Mouse (Mus musculus) kidney, postnatal 10 days (tissue): ENCODE data around the gene Trim62.

ENCODE experiments used
- DNase-seq: peaks from one replicate; pipeline ENCODE4 v3.0.0; 2021; ENCODE audit warnings: mixed read lengths

Trim62 gene

DNA sequence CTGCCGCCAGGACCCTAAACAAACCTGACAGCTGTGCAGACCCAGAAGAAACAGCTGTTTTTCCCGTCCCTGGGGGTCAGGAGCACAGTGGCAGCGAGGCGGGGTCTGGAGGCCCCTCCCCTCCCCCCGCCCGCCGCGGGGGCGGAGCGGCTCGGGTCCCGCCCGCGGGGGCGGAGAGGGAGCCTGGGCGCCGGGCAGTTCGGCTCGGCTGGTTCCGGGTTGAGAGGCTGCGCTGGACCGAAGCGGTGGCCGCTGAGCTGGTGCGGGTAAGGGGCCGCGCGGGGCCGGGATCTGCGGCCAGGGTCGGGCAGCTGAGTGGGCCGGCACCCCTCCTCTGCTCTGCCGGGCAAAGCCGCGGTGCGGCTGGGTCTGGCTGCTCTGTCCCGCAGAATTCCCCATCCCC lies at the start of gene Trim62:
Gene Trim62, plus strand, starts transcription at position 202 of the 403 bp plus-strand sequence.
- DNase-seq: peak; percentile 93

GRCm38 (mm10) chr4:128838202-128838601 lies 45.2 kb upstream of the Trim62 start:
- no peak for DNase-seq

DNA sequence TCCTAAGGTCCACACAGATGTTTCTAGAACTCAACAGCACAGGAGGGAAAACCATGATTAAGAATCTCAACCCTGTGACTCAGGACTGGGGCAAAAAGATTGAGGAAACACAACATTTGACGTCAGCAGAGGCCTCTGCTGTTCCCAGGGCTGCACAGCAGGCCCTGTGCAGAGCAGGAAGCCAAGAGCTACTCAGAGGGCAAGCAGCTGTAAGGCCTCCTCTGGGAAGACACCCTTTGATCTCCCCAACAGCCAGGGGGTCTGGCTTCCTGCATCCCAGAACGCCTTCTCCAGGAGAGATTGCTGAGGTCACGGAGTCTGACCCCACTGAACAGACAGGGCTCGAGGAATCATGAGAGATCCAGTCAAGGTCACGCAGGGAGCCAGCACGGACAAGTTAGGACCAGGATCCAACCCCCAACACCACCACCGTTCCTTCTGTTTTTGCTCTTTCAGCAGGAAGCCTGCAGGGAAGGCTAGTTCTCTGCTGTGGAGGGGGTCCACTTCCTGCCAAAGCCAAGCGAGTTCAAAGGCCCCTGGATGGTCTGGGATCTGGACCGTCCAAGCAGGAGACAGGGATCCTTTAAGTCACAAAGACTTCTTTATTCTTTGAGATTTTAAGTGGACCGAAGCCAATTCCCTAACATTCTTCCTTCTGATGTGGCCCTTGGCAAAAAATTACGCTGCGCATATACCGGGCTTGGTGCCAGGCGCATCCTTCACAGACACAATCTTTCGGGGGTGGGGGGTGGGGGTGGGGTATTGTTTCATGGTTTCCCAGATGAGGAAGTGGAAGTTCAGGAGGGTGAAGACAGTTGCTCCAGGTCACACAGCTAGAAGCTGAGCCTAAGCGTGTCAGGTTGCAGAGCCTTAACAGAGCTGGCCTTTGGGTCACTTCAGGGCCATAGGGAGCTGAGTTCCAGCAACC lies 43.3 kb upstream of the Trim62 start:
- peak; percentile 85 for DNase-seq

- DNase-seq: no peak
Observed at GRCm38 (mm10) chr4:128841259-128841658, 42.1 kb upstream of the Trim62 start.

DNA sequence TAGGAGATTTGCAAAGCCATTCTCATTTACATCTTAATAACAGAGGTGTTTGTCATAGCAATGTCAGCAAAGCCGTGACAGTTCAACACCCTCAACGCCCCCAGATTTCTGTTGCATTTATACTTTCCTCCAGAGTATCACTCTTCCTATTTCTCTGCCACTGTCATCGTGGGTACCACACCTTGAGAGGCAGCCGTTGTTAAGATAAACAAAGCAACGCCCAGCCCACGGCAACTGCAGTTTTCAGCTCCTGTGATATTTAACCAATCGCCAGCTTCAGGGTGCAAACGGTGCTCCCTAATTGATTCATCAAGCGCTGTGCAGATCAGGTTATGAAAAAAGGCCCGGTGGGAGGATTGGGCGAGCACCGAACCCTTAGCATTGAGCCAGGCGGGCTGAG lies 38.8 kb upstream of the Trim62 start:
- no peak for DNase-seq

- no peak for DNase-seq
Observed at GRCm38 (mm10) chr4:128845367-128845973, 37.9 kb upstream of the Trim62 start.

GRCm38 (mm10) chr4:128848961-128849360 lies 34.4 kb upstream of the Trim62 start:
- DNase-seq: no peak

- no peak for DNase-seq
Observed at GRCm38 (mm10) chr4:128849686-128850085, 33.7 kb upstream of the Trim62 start.

GRCm38 (mm10) chr4:128852266-128852887 lies 31.0 kb upstream of the Trim62 start:
- DNase-seq: no peak

GRCm38 (mm10) chr4:128853117-128853516 lies 30.3 kb upstream of the Trim62 start:
- DNase-seq: no peak

- peak; percentile 89 for DNase-seq
Observed at GRCm38 (mm10) chr4:128855613-128856040, 27.8 kb upstream of the Trim62 start.

DNA sequence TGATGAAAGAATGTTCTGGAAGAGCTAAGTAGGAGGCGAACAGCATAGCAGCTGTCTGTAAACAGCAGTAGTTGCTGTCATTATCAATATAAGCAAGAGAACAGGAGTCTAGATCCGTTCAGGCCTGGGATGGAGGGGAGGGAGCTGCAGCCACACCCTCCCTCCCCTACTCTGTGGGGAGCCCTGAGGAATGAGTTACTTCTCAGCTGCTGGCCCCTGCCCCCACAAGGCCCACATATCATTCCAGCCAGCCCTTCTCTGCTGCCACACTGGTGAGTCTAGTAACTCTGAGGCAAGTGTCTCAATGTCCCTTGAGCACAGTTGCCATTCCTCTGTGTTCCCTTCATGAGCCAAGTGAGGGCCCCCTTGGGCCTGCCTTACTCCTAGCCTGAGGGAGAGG lies 26.2 kb upstream of the Trim62 start:
- no peak for DNase-seq

DNA sequence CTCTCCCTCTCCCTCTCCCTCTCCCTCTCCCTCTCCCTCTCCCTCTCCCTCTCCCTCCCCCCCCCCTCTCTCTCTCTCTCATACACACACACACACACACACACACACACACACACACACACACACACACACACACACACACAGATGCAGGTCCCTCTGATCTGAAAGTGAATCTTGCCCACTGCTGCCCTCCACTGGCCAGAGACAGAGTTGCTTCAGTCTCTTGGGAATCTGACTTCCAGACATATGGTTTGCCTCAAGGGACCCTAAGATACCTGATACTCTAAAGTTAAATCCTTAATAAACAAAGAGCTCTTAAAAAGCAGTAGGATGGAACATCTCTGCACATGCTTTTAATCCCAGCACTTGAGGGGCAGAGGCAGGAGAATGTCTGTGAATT lies 25.2 kb upstream of the Trim62 start:
- DNase-seq: peak; percentile 91

- no peak for DNase-seq
Observed at GRCm38 (mm10) chr4:128858878-128859277, 24.5 kb upstream of the Trim62 start.

DNA sequence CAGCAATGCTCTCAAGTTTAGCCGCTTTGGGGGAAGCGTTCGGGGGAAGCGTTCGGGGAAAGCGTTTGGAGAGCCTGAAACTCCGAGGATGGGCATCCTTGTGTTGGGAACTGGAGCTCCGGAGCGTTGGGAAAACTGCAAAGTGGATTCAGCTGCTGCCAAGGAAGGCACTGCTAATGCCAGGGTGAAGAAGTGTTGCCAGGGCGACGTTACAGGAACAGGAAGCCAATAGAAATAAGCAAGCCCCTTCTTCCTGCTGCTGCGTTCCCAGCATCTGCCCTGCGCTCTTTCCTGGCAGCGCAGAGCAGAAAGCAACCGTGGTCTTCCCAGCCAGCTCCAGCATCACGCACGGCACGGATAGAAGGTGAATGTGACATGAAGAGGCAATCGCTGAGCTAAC lies 10.4 kb upstream of the Trim62 start:
- DNase-seq: no peak

GRCm38 (mm10) chr4:128874062-128874461 lies 9.3 kb upstream of the Trim62 start:
- DNase-seq: no peak

DNA sequence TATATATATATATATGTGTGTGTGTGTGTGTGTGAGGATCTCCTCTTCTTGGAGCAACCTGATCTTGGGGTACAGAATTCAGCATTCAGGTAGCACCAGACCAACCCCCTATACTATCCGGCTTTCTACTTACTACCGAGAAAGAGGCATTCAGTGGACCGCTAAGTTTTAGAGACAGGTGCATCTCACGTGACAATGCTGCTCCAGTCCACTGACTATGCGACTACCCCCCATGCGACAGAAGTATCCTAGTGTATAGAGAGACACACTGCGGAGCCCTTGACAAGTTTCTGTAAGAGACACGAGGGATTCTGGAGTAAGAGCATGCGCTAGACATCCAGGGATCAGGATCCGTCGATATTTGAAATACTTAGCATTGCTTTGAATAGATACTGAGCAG lies 7.9 kb upstream of the Trim62 start:
- no peak for DNase-seq

DNA sequence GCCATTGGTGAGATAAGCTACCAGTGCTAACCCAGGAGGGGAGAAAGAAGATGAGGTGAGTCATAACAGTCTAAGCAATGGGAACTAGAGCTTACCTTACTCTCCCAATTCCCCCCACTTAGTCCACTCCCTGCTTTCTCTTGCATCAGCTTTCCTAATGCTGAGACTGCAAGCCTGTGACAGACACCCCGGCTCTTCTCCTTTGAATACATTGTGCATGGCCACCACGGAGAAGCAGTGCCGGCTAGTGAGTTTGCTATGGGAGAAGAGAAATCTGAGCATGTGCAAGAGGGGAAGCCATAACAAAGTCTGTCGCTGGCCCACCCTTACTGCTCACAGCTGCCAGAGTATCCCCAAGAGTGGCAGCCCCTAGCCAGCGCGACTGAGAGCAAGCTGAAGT lies 5.9 kb upstream of the Trim62 start:
- no peak for DNase-seq

DNA sequence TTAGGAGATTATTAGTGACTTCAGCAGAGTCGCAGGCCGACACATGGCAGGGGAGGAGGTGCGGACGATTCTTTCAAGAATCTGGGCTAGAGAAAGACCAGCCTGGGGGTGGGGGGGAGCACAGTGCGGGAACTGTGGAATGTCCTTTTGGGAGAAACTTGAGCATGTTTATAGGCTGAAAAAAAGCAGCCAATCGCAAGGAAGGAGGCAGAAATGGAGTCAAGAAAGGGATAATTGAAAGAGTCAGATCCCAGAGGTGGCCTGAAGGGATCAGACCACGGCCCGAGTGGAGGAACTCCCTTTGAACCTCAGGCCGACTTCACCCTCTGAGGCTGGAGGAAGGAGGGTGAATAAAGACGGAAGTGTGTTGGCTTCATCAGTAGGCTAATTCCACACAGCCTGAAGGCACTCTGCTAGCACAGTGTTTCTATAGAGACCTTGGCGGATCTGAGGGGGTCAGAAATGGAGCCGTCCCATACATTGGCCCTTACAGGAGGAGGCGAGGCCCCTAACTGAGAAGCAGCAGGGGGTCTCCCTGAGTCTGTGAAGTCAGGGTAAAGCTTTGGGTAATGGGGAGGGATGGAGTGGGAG lies 4.4 kb upstream of the Trim62 start:
- no peak for DNase-seq

GRCm38 (mm10) chr4:128883801-128884710 lies 676 bp downstream of the Trim62 start:
- DNase-seq: peak; percentile 72

DNA sequence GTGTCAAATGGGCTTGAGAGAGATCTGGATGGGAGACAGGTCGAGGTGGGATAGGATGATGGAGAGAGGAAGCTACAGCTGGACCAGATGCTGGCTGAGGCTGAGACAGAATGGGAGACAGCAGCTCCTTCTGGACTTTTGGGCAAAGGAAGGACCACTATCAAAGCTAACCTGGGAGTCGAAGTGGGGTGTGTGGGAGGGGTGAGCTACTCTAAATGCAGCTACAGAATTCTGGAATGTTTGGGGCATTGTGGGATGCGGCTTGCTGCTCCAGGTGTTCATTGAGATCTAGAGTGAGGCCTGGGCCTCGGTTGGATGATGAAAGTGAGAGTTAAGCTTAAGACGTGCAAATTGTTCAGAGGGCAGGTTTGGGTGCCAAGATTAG lies 1.3 kb downstream of the Trim62 start:
- no peak for DNase-seq

DNA sequence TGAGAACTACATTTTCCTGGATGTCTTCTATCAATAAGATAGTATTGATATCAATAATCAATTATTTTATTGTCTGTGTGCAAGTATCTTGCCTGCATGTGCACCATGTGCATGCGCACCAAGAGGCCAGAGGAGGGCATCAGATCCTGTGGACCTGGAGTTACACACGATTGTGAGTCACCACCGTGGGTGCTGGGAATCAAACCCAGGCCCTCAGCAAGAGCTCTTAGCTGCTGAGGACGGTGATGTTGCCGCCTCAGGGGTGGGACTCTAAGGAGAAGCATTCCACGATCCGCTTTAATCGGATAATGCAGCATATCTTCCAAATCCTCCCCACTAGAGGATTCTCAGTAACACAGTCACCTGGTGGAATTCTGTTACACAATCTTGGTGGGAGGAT lies 2.2 kb downstream of the Trim62 start:
- no peak for DNase-seq
